Mouse (Mus musculus): Measurements from ENCODE around the gene Zfp358.

DNA sequence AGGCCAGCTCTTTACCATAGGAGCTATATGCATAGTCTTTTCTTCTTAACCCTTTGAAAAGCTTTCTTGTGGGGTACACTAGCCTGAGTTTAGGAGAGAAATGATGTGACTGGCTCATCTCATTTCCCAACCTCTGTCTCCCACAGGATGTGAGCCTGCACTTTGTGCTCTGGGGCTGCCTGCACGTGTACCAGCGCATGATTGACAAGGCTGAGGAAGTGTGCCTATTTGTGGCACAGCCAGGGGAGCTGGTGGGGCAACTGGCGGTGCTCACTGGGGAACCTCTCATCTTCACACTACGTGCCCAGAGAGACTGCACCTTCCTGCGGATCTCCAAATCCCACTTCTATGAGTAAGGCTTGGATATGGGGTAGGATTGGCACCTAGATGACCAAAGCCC lies 37.9 kb downstream of the Zfp358 start:
- no peak for TF ChIP-seq POLR2A (IDR thresholded peaks at IDR 0.05; ENCODE audit: insufficient read depth, low read depth, low read length)
- no peak for TF ChIP-seq CTCF (IDR thresholded peaks at IDR 0.05; ENCODE audit: insufficient read depth, low read depth, low read length)
